Mouse (Mus musculus) thymus, postnatal 4 days (tissue): Measurements from ENCODE around the gene Synpo2l.
"Not testable (repeated sequence)": the region's sequence is repeated elsewhere in the genome, so short reads cannot be mapped to it uniquely, and the experiment has no call there.

Experiments
- DNase-seq: peaks from one replicate; pipeline ENCODE4 v3.0.0; 2021

The Synpo2l gene

GRCm38 (mm10) chr14:20639918-20640619 is 28.1 kb downstream of the Synpo2l start:
- peak; percentile 79 for DNase-seq

- no peak for DNase-seq
These were observed 29.5 kb downstream of the Synpo2l start for GRCm38 (mm10) chr14:20638702-20639101.

- no peak for DNase-seq
These were observed 30.2 kb downstream of the Synpo2l start for GRCm38 (mm10) chr14:20637818-20638574.

GRCm38 (mm10) chr14:20636968-20637367 is 31.2 kb downstream of the Synpo2l start:
- not testable (repeated sequence) for DNase-seq

- no peak for DNase-seq
These were observed 32.6 kb downstream of the Synpo2l start for GRCm38 (mm10) chr14:20635546-20635945.

- no peak for DNase-seq
These were observed 36.9 kb downstream of the Synpo2l start for GRCm38 (mm10) chr14:20631253-20631652.

- DNase-seq, result no peak
These were observed 41.2 kb downstream of the Synpo2l start for GRCm38 (mm10) chr14:20626971-20627370.

GRCm38 (mm10) chr14:20626447-20626846 is 41.7 kb downstream of the Synpo2l start:
- no peak for DNase-seq

GRCm38 (mm10) chr14:20622907-20623306 is 45.2 kb downstream of the Synpo2l start:
- no peak for DNase-seq

GRCm38 (mm10) chr14:20622412-20622811 is 45.7 kb downstream of the Synpo2l start:
- no peak for DNase-seq

GRCm38 (mm10) chr14:20621903-20622302 is 46.3 kb downstream of the Synpo2l start:
- no peak for DNase-seq

GRCm38 (mm10) chr14:20619131-20619530 is 49.0 kb downstream of the Synpo2l start:
- DNase-seq, result no peak

- DNase-seq, result no peak
These were observed 49.9 kb downstream of the Synpo2l start for GRCm38 (mm10) chr14:20618211-20618610.

- no peak for DNase-seq
These were observed 51.7 kb downstream of the Synpo2l start for GRCm38 (mm10) chr14:20616421-20616820.

- DNase-seq, result no peak
These were observed 53.1 kb downstream of the Synpo2l start for GRCm38 (mm10) chr14:20615075-20615474.

- no peak for DNase-seq
These were observed 55.3 kb downstream of the Synpo2l start for GRCm38 (mm10) chr14:20612820-20613219.

GRCm38 (mm10) chr14:20610146-20610545 is 58.0 kb downstream of the Synpo2l start:
- DNase-seq, result no peak

- no peak for DNase-seq
These were observed 58.6 kb downstream of the Synpo2l start for GRCm38 (mm10) chr14:20609519-20609918.
